Mouse (Mus musculus) embryonic facial prominence, embryonic 12.5 days (tissue): ENCODE data around the gene Slc34a3. TPM values are rescaled to one million over a fixed set of nuclear protein-coding genes. Genes with fewer than 3 reads are reported as not detected.

Experiments
- ATAC-seq: fragments of 200-750 bp; cut with Nextera tagmentation; 2 replicates; pipeline ENCODE4 v1.8.0; 2017; ENCODE audit not compliant: insufficient number of reproducible peaks, insufficient read depth, low FRiP score, low TSS enrichment
- H3K27ac ChIP-seq: fragments of 300-500 bp; sonication (generic); 2 replicates; pipeline ENCODE4 v1.5.1; 2016; ENCODE audit warnings: mild to moderate bottlenecking
- H3K27me3 ChIP-seq: fragments of 300-500 bp; sonication (generic); 2 replicates; pipeline ENCODE4 v1.6.1; 2016; ENCODE audit warnings: mild to moderate bottlenecking, moderate library complexity
- H3K36me3 ChIP-seq: fragments of 300-500 bp; sonication (generic); 2 replicates; pipeline ENCODE4 v1.6.1; 2016; ENCODE audit warnings: mild to moderate bottlenecking
- H3K4me1 ChIP-seq: fragments of 300-500 bp; sonication (generic); 2 replicates; pipeline ENCODE4 v1.6.1; 2016
- H3K4me2 ChIP-seq: fragments of 300-500 bp; sonication (generic); replicated peaks from 2 replicates; pipeline ENCODE4 v1.6.1; 2016; ENCODE audit warnings: mild to moderate bottlenecking, moderate library complexity
- H3K4me3 ChIP-seq: fragments of 300-500 bp; sonication (generic); 2 replicates; pipeline ENCODE4 v1.5.1; 2016; ENCODE audit warnings: mild to moderate bottlenecking
- H3K9ac ChIP-seq: fragments of 300-500 bp; sonication (generic); 2 replicates; pipeline ENCODE4 v1.6.1; 2016; ENCODE audit warnings: mild to moderate bottlenecking, moderate library complexity
- H3K9me3 ChIP-seq: fragments of 300-500 bp; sonication (generic); 2 replicates; pipeline ENCODE4 v1.6.1; 2016; ENCODE audit warnings: mild to moderate bottlenecking, moderate library complexity
- WGBS: fragments of 180-500 bp; shearing (Covaris S2); methylation state at CpG from one replicate; pipeline ENCODE4 v1.1.7; 2016; 5-methylcytosine and 5-hydroxymethylcytosine counted together
- polyA plus RNA-seq: library from polyadenylated mRNA; unstranded; fragments of >200 nt; fragmentation: Nextera tagmentation; extraction: Ambion mirVana; gene quantifications from 2 replicates; pipeline ENCODE4 v1.2.1, GENCODE M21; 2016

Gene Slc34a3
- polyA plus RNA-seq, 1 experiment from 2014 or later: not detected

- Histone ChIP-seq H3K9me3 (no peaks in the 10 kb centered on the region), H3K4me3 (no peak within 1 kb of the TSS), H3K36me3 (peaks cover 48% of the 10 kb centered on the region), H3K4me1 (peaks cover 13% of the 10 kb centered on the region), H3K9ac (peak within 1 kb of the TSS; percentile 15; the same call in 1 of the 2 replicates), H3K27ac (no peak within 1 kb of the TSS), H3K27me3 (peaks cover 28% of the 10 kb centered on the region), H3K4me2 (no peak within 1 kb of the TSS)
- WGBS: 93% methylated on average over 10 of the region's 10 CpGs
- no peak for ATAC-seq
These were observed 12.3 kb upstream of the Slc34a3 start, which contains the start of gene AL732309.1 for GRCm38 (mm10) chr2:25246183-25247072. Gene AL732309.1, minus strand, starts transcription at chr2:25246863.

- Histone ChIP-seq H3K4me3 (no peak overlapping the region), H3K27ac (no peak overlapping the region)
These were observed 10.0 kb upstream of the Slc34a3 start for GRCm38 (mm10) chr2:25244144-25244543.

GRCm38 (mm10) chr2:25243342-25243741, 9.2 kb upstream of the Slc34a3 start:
- 77% methylated on average over 8 of the region's 8 CpGs for WGBS
- Histone ChIP-seq H3K4me3 (no peak overlapping the region), H3K4me2 (peak overlapping the region; percentile 98; the same call in 1 of the 2 replicates)

More at GRCm38 (mm10) chr2:25244144-25244543, 10.0 kb upstream of the Slc34a3 start:
- H3K4me1 ChIP-seq: peaks cover 22% of the 10 kb centered on the region
- no peak overlapping the region for H3K9ac ChIP-seq
- H3K27me3 ChIP-seq: peaks cover 34% of the 10 kb centered on the region
- no peak overlapping the region for H3K4me2 ChIP-seq
- WGBS: 89% methylated on average over 4 of the region's 4 CpGs
- peaks cover 33% of the 10 kb centered on the region for H3K36me3 ChIP-seq
- H3K9me3 ChIP-seq: no peaks in the 10 kb centered on the region
- no peak for ATAC-seq

GRCm38 (mm10) chr2:25242101-25242506, 7.9 kb upstream of the Slc34a3 start, which contains the start of the genes Rnf208 and Cysrt1:
Gene Rnf208, plus strand, starts transcription at chr2:25242255.
Gene Cysrt1, minus strand, starts transcription at chr2:25242452.
- Histone ChIP-seq H3K9me3 (no peaks in the 10 kb centered on the region), H3K4me3 (peak within 1 kb of the TSS; percentile 52), H3K4me1 (peaks cover 22% of the 10 kb centered on the region), H3K27me3 (peaks cover 39% of the 10 kb centered on the region), H3K27ac (0 out of 2 replicates have a peak within 1 kb of the TSS, but pooled peaks have one; percentile 8), H3K4me2 (peak within 1 kb of the TSS; percentile 98), H3K36me3 (peaks cover 12% of the 10 kb centered on the region), H3K9ac (peak within 1 kb of the TSS; percentile 52)
- no peak for ATAC-seq
- under 1% methylated on average over 59 of the region's 59 CpGs for WGBS

More at GRCm38 (mm10) chr2:25243342-25243741, 9.2 kb upstream of the Slc34a3 start:
- no peak for ATAC-seq
- no peaks in the 10 kb centered on the region for H3K9me3 ChIP-seq
- H3K9ac ChIP-seq: 0 out of 2 replicates have a peak overlapping the region, but pooled peaks have one; percentile 52
- H3K27ac ChIP-seq: no peak overlapping the region
- H3K36me3 ChIP-seq: peaks cover 25% of the 10 kb centered on the region
- H3K27me3 ChIP-seq: peaks cover 34% of the 10 kb centered on the region
- peaks cover 22% of the 10 kb centered on the region for H3K4me1 ChIP-seq

- 0 out of 2 replicates have a peak, but pooled peaks have one; percentile 19 for ATAC-seq
- Histone ChIP-seq H3K27ac (no peak overlapping the region), H3K36me3 (peaks cover 11% of the 10 kb centered on the region), H3K4me2 (peak overlapping the region; percentile 98), H3K4me1 (peaks cover 22% of the 10 kb centered on the region), H3K9ac (no peak overlapping the region), H3K27me3 (peaks cover 39% of the 10 kb centered on the region), H3K9me3 (no peaks in the 10 kb centered on the region), H3K4me3 (peak overlapping the region; percentile 52)
- 21% methylated on average over 6 of the region's 6 CpGs for WGBS
These were observed 7.2 kb upstream of the Slc34a3 start for GRCm38 (mm10) chr2:25241438-25241775.

- Histone ChIP-seq H3K4me1 (peaks cover 22% of the 10 kb centered on the region), H3K4me2 (peak overlapping the region; percentile 98), H3K9me3 (no peaks in the 10 kb centered on the region), H3K27ac (peak overlapping the region; percentile 8; the same call in 1 of the 2 replicates), H3K36me3 (peaks cover 6% of the 10 kb centered on the region; the same call in 1 of the 2 replicates), H3K4me3 (peak overlapping the region; percentile 34), H3K9ac (peak overlapping the region; percentile 24; the same call in 1 of the 2 replicates), H3K27me3 (peaks cover 43% of the 10 kb centered on the region)
- ATAC-seq: peak; percentile 81
- WGBS: 1% methylated on average over 29 of the region's 29 CpGs
These were observed 6.7 kb upstream of the Slc34a3 start for GRCm38 (mm10) chr2:25240723-25241437.

GRCm38 (mm10) chr2:25240310-25240709, 6.1 kb upstream of the Slc34a3 start:
- H3K4me1 ChIP-seq: peaks cover 22% of the 10 kb centered on the region
- peak overlapping the region; percentile 98 for H3K4me2 ChIP-seq
- peaks cover 46% of the 10 kb centered on the region for H3K27me3 ChIP-seq
- no peaks in the 10 kb centered on the region for H3K9me3 ChIP-seq
- no peak for ATAC-seq
- H3K9ac ChIP-seq: 0 out of 2 replicates have a peak overlapping the region, but pooled peaks have one; percentile 6
- H3K36me3 ChIP-seq: peaks cover 2% of the 10 kb centered on the region; the same call in 1 of the 2 replicates
- 48% methylated on average over 8 of the region's 8 CpGs for WGBS
- H3K27ac ChIP-seq: peak overlapping the region; percentile 8; the same call in 1 of the 2 replicates
- peak overlapping the region; percentile 34 for H3K4me3 ChIP-seq

GRCm38 (mm10) chr2:25239766-25240165, 5.6 kb upstream of the Slc34a3 start:
- no peaks in the 10 kb centered on the region for H3K9me3 ChIP-seq
- H3K4me2 ChIP-seq: no peak overlapping the region
- ATAC-seq: no peak
- no peak overlapping the region for H3K27ac ChIP-seq
- H3K9ac ChIP-seq: no peak overlapping the region
- 86% methylated on average over 3 of the region's 3 CpGs for WGBS
- no peaks in the 10 kb centered on the region for H3K36me3 ChIP-seq
- H3K27me3 ChIP-seq: peaks cover 49% of the 10 kb centered on the region
- no peak overlapping the region for H3K4me3 ChIP-seq
- peaks cover 22% of the 10 kb centered on the region for H3K4me1 ChIP-seq

- Histone ChIP-seq H3K9ac (no peak overlapping the region), H3K4me2 (no peak overlapping the region), H3K27me3 (peaks cover 38% of the 10 kb centered on the region), H3K36me3 (no peaks in the 10 kb centered on the region), H3K9me3 (no peaks in the 10 kb centered on the region), H3K4me3 (no peak overlapping the region), H3K27ac (no peak overlapping the region), H3K4me1 (peaks cover 22% of the 10 kb centered on the region)
- ATAC-seq: no peak
These were observed 3.9 kb upstream of the Slc34a3 start for GRCm38 (mm10) chr2:25238106-25238505.

- 68% methylated on average over 4 of the region's 4 CpGs for WGBS
- H3K27ac ChIP-seq: no peak overlapping the region
- H3K4me2 ChIP-seq: no peak overlapping the region
- H3K9ac ChIP-seq: no peak overlapping the region
- H3K4me1 ChIP-seq: peaks cover 18% of the 10 kb centered on the region
- H3K9me3 ChIP-seq: no peaks in the 10 kb centered on the region
- H3K27me3 ChIP-seq: peaks cover 33% of the 10 kb centered on the region
- no peak overlapping the region for H3K4me3 ChIP-seq
- ATAC-seq: no peak
- no peaks in the 10 kb centered on the region for H3K36me3 ChIP-seq
These were observed 3.4 kb upstream of the Slc34a3 start for GRCm38 (mm10) chr2:25237522-25237921.

GRCm38 (mm10) chr2:25236614-25237013, 2.5 kb upstream of the Slc34a3 start, which contains the start of gene Rnf224:
Gene Rnf224, minus strand, starts transcription at chr2:25236787.
- Histone ChIP-seq H3K27me3 (peaks cover 31% of the 10 kb centered on the region), H3K4me3 (no peak within 1 kb of the TSS), H3K36me3 (no peaks in the 10 kb centered on the region), H3K27ac (no peak within 1 kb of the TSS), H3K9me3 (no peaks in the 10 kb centered on the region), H3K4me2 (no peak within 1 kb of the TSS), H3K4me1 (peaks cover 11% of the 10 kb centered on the region), H3K9ac (no peak within 1 kb of the TSS)
- no peak for ATAC-seq
- WGBS: 32% methylated on average over 8 of the region's 8 CpGs
